Mouse (Mus musculus): ENCODE data around the gene Hist1h2bg.

GRCm38 (mm10) chr13:23604452-23604851 is 33.3 kb downstream of the Hist1h2bg start:
- no peak for TF ChIP-seq POLR2A (IDR thresholded peaks at IDR 0.05; ENCODE audit: control insufficient read depth, extremely low read depth, insufficient read depth, low read length, poor library complexity)
- TF ChIP-seq CTCF (IDR thresholded peaks at IDR 0.05; ENCODE audit: borderline replicate concordance, control insufficient read depth, extremely low read depth, insufficient read depth, low read length, poor library complexity), result no peak

Measured in thymus, adult 2 months (tissue).